Mouse (Mus musculus) kidney, postnatal 25 days (tissue): ENCODE measurements around the gene Tmed6.
"Not testable (repeated sequence)": the region's sequence is repeated elsewhere in the genome, so short reads cannot be mapped to it uniquely, and the experiment has no call there.

Experiments used
- DNase-seq, 2 experiments: peaks; one replicate each; pipeline ENCODE4 v3.0.0; 2021; ENCODE audit warnings: mixed read lengths in 2 of 2

Gene Tmed6

DNA sequence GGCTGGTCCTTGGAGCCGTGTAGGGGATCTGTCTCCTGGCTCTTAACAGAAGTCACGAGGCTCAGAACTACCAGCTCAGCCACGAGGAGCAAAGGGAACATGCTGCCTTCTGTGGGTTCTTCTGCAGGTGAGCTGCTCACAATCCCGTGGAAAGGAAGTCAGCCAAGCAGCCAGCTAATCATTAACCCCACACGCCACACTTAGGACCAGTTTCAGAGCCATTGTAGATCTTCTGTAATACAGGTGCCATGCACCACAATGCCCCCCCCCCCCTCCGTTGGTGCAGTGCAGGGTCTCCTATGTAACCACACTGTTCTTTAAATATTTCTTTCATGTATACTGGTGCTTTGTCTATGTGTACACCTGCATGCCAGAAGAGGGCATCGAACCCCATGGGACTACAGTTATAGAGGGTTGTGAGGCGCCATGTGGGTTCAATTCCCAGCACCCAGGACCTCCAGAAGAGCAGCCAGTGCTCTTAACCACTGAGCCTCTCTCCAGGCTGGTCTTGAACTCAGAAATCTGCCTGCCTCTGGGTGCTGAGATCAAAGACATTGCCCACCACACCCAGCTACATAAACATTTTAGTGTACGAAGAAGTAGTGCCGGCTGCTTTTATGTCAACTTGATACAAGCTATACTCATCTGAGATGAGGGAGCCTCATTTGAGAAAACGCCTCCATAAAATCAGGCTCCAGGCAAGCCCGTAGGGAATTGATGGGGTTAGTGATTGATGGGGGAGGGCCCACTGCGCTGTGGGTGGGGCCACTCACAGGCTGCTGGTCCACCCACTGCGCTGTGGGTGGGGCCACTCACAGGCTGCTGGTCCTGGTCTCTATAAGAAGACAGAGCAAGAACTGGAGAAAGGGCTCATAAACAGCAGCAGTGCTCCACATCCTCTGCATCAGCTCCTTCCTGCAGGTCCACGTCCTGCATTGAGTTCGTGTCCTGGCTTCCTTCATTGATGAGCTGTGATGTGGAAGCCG is at the start of gene Tmed6:
Tmed6 (minus strand) TSS at position 134 of the 986 bp plus-strand sequence.
- peak; percentile 89 to 91 for DNase-seq

DNA sequence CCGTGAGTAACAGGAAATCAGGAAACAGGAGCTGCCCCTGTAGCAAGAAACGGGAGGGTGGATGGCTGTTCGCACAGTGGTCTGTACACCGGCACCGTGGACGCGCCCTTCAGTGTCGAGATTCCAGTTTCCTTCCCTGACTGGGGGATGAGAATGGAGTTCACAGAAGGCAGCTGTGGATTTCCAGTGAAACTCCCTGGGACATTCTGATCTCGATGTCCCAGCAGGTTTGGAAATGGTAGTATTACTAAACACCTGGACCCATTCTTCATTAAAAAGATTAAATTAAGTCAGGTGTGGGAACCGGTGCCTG is 49.5 kb upstream of the Tmed6 start:
- peak in 1 of 2 experiments; percentile 51 for DNase-seq

DNA sequence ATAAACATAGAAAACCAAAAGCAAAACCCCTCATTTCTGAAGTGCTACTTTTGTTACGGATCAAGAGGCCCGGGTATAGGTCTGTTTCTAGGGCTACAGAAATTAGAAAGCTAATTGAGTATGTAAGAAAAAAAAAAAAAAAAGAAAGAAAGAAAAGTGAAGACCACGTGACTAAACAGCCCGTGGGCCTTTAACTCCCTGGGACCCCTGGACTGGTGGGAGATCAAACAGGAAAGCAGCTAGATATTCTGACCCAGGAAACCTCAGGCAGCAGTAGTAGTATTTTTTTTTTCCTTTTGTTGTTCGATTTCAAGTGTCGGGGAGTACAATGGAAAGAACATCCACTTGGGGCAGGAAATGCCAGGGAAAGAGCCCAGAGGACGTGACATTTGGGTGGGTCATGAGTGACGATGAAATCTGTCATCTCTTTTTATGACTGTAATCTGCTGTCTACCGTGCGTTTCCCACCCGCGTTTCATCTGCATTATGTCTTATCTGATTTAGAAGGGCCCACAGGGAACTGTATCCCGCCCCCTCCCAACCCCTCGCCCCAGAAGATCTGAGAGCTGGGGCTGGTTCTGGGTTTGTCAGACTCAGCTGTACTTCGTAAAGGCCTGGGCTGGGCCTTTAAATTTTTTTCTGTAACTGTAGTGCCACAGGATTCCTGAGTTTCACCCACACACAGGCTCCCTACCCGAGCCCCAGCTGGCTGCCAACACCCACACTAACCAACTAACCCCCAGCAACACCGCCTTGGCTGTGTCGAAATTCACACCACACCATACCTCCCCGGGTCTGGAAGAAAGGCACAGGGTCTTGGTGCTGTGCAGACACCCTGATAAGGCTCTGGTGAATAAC is 48.9 kb upstream of the Tmed6 start:
- peak in 1 of 2 experiments; percentile 44 for DNase-seq

DNA sequence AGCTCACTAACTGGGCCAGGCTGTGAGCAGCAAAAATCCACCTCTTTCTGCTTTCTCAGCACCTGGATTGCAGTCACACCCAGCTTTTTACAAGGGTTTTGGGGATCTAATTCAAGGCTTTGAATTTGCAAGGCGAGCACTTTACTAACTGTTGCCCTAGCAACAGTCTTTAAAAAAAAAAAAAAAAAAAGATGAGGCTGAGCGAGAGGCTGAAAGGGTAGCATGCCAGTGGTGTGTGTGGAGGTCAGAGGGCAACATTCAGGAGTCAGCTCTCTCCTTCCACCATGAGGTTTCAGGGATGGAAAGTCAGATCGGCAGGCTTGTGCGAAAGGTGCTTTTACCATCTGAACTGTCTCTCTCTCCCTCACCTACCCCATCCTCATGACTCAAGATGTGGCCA is 47.8 kb upstream of the Tmed6 start:
- DNase-seq, result no peak

DNA sequence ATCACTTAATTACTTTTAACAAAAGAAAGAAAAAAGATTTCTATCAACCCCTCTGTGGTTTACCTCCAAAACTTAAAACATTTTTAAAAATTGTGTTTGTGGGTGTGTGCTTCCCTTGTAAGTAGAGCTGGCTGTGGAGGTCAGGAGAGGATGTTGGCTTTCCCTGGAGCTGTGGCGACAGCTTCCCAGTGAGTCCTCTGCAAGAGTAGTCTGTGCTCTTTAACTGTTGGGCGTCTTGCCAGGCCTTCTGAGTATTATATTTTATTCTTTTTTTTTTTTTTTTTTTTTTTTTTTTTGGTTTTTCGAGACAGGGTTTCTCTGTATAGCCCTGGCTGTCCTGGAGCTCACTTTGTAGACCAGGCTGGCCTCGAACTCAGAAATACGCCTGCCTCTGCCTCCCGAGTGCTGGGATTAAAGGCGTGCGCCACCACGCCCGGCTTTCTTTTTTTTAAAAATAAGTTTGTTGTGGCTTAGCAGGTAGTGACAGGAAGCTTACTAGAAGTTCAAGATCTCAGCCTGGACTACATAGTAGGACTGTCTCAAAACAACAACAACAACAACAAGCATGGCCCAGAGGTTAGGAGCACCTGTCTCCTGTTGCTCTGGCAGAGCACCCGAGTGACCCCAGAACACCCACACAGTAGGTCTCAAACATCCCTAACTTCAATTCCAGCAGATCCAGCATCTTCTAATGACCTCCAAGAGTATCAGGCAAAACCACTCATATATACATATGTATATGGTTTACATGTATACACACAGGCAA is 46.1 kb upstream of the Tmed6 start:
- peak; percentile 55 to 74 for DNase-seq

DNA sequence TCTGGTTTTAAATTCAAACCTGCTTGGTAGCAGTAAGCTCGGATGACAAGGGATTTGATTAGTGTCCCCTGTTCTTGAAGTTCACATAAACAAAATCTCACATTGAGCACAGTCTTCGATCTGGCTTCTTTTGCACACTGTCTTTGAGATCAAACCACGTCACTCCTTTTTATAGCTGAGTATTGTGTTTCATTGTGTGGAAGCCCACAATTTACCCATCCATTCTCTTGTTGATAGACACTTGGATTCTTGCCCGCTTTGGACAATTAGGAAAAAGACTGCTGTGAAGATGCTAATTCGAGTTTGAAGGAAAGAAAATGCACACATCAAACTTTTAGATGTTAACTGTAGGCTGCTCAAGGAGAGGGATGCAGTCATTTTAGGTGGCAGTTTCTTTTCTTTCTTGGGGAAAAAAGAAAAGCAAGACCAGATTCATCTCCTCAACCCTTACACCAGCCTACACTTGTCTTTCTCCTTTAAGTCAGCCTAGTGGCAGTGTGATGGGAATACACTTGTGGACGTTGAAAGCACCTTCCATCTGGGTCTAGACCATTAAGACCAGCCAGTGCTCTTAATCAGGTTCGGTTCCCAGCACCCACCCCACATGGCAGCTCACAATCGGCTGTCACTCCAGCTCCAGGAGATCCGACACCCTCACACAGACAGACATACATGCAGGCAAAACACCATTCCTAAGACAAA is 45.3 kb upstream of the Tmed6 start:
- no peak for DNase-seq

DNA sequence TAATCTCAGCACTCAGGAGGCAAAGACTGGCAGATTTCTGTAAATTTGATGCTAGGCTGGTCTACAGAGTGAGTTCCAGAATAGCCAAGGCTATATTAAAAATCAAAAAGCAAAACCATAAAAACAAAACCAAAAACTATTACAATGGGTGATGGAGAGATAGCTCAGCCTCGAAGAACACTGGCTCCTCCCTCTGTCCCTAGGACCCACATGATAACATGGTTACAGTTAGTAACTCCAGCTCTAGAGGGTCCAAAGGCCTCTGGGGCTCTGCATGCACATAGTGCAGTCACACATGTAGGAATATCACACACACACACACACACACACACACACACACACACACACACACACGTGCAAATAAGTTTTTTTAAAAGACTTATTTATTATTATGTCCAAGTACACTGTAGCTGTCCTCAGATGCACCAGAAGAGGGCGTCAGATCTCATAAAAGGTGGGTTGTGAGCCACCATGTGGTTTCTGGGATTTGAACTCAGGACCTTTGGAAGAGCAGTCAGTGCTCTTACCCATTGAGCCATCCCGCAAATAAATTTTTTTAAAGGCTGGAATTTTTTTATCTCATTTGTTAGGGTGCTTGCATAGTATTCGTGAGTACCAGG is 44.5 kb upstream of the Tmed6 start:
- no peak for DNase-seq

DNA sequence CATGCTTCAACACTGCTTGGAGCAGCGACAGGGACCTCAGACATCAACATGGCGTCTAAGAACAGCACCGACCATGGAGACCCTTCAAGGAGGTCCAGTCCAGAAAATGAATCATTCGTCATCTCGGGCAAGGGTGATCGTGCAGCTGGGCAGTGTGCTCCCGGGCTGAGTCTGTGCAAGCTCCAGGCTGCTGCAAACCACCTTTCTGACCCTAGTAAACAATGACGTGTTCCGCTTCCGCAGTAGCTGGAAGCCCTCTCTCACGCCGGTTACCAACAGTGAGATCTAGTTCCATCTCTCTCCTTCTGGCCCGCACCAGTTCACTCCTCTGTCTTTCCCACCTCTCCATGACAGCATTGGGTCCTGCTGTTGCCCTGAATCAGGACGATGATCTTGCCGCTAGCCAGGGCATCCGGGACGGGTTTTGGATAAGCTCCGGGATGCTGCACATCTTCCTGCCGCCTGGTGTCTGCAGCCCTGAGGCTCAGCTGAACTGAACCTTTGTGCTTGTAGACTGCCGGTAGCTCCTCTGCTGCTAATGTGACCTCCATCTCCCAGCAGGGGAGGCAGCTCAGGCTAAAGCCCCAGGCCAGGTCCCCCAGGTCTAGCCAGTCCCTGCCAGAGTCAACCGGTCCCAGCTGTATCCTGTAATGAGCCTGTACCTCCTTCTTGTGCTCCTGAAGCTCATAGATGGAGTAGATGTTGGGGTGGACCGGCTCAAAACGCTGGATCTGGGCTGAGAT is 43.7 kb upstream of the Tmed6 start:
- DNase-seq, result peak in 1 of 2 experiments; percentile 56

DNA sequence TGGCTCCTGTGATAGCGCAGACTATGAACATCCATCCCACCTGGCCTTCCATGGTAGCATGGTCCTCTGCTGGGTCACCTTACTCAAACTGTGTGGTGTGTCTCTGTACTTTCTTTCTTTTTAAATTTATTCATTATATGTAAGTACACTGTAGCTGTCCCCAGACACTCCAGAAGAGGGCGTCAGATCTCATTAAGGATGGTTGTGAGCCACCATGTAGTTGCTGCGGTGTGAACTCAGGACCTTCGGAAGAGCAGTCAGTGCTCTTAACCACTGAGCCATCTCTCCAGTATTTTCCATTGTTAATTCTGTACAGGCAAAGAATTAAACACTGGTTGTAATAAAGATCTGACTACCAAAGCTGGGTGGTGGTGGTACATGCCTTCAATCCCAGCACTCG is 42.6 kb upstream of the Tmed6 start:
- not testable (repeated sequence) for DNase-seq

DNA sequence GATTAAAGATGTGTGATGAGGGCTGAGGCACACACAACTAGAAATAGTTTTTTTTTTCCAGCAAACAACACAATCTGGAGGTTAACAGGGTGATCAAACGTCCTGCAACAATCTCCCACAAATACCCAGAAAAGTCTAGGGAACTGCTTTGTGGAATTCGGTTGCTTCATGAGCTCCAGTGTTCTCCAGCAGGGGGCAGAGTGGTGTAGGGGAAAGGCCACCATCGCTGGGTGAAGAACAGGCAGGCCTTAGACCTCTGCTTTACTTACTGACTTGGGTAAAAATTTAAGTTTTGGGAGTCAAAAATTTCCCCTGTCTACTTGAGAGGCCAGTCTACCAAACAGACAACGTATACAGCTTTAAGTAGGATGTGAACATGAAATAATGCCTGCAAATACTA is 39.1 kb upstream of the Tmed6 start:
- DNase-seq, result peak; percentile 82 to 89

DNA sequence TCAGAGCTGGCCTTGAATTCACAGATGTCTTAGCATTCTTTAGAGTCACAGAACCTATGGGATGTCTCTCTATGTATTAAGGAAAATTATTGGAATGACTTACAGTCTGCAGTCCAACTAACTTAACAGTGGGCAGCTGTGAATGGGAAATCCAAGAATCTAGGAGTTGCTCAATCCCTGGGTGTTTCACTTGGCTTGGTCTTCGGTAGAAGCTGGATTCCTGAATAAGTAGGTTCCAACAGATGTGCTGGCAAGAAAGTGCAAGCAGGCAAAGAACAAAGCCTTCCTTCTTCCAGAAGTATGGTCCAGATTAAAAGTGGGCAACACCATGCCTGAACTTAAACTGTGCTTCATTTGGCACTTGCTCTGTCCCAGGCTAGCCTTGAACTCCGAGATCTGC is 35.2 kb upstream of the Tmed6 start:
- DNase-seq, result no peak

DNA sequence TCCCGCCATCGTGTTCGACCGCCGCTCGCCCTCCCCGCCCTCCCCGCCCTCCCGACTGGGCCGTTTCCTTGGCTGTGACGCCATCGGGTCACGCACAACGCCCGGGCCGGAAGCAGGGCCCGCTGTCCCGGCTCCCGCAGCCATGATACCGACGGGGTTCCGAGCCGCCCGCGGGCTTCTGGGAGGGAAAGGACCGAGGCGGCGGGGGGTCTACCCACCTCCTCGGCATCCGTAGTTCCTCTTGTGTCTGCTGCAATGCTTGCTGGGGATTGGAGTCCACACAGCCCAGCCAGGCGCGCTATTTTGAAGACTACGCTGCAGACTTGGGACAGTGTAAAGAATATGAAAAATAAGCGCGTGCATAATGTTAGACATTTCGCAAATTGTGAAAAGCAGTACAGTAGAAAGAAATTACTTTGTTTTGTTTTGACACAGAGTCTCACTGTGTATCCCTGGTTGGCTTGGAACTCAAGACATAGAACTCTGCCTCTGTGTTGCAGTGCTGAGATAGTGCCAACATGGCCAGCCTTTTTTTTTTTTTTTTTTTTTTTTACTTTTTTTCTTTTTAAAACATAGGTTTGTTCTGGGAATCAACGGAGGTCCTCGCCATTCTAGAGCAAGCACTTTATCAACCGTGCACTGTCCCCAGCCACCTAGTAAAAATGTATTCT is 31.1 kb upstream of the Tmed6 start, which contains the start of gene Terf2:
Terf2 (minus strand) TSS at position 182 of the 671 bp plus-strand sequence.
- DNase-seq, result peak; percentile 95 to 98

DNA sequence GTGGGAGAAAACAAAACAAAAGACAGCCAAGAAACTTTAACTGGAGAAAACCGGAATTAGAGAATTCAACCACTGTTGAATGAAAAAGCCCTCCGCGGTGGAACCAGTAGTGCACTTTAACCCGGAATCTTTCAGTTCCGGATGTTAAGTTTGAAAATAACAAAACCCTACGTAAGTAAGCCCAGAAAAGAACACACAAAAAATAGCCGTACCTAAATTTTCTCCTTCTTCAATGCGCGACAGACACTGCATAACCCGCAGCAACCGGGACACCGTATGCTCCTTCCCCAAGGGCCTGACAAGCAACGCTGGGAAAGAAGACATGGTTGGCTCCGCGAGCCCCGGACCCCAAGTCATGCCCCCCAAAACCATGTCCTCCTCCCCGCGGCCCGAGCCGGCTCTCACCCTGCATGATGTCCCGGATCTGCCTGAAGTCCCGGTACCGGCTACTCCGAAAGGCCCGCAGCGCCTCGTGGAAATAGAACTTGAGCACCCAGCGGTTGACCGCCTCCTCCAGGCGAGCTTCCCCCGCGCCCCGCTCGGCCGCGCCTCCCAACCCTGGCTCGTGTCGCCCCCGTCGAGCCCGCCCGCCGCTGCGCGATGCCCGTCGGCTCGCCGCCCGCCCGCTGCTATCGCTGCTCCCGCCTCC is 30.4 kb upstream of the Tmed6 start:
- no peak for DNase-seq

DNA sequence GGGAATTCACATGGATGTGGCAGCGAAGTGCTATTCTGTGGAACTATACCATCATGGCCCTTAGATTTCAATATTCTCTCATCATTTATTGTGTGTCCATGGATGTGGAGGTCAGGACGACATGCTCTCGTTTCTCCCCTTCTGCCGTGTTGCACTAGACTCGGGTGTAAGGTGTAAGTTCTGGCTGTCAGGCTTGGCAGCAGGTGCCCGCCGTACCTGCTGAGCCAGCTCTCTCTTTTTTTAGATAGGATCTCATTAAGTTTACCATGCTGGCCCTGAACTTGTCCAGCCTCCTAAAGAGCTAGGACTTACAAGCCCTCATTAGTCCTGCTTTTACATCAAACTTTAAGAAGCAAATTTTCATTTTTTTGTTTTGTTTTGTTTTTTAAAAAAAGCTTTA is 25.1 kb upstream of the Tmed6 start:
- DNase-seq, result no peak

DNA sequence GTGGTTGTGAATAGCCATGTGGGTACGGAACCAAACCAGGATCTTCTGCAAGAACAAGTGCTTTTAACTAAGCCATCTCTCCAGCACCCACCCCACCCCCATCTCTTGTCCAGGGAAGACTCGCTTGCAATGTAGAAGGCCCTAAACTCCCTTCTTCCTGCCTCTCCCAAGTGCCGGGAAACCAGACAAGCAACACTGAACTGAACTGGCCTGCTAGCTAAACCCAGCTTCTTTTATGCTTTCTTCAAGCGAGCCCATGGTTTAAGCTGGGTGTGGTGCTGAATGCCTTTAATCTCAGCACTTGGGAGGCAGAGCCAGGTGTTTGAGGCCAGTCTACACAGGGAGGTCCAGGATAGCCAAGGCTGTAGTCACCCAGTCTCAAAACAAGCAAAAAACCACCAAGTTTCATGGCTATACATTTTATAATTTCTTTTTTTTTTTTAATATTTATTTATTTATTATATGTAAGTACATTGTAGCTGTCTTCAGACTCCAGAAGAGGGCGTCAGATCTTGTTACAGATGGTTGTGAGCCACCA is 23.2 kb upstream of the Tmed6 start:
- no peak for DNase-seq

DNA sequence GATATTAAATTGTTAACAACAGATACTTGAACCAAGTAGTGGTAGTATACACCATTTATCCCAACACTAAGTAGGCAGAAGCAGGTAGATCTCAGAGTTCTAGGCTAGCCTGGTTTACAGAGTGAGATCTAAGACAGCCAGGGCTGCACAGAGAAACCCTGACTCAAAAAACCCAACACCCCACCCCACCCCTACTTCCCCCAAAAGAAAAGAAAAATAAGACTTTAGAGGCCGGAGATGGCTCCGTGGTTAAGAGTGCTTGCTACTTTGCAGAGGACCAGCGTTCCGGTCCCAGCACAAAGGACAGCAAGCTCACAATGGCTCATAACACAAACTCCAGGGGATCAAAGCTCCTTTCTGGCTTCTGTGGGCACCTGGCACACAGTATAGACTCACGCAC is 20.6 kb upstream of the Tmed6 start:
- DNase-seq, result no peak

DNA sequence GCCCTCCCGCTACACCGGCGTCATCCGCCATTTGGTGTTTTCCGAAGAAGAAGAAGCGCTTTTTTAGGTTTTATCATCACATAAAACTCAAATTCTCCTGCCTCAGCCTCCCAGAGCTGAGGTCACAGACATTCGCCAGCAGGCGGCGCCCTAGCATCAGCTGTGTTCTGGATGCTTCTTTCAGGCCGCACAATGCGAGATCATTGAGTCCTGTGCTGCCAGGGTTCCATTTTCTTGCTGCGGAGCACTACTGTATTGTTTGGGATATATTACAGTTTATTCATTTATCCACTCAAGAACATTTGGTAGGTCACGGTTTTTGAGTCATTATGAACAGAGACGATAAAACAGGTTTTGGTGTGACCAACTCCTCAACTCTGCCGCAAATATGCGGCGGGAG is 19.9 kb upstream of the Tmed6 start:
- DNase-seq, result peak in 1 of 2 experiments; percentile 16

DNA sequence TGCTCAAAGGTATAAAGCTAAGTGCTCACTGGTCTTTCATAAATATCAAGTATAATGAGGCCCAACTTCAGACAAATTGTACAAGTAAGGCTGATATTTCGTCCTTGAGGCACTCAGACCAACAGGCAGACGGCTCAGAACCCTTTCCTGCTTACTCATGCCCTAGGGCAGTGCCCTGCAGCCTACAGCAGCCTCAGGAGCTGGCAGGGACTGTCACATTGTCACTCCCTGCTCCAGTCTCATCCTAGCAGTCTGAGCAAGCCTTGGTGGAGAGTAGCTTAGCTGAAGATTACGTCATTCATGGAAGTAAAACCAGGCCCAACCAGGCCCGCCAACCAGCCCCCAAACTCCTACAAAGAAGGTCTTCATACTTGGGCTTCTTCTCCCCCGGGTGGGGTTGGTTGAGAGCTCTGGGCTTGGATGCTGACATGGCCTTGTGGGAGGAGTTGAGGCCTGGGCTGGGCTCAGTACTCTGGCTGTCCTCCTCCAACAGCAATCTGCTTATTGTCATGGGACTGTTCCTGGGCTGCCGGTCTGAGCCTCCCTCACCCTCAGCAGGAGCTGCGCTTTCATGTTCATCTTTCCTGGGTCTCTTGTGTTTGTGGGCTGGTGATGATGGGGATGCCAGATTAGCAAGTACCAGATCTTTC is 10.9 kb upstream of the Tmed6 start:
- no peak for DNase-seq

DNA sequence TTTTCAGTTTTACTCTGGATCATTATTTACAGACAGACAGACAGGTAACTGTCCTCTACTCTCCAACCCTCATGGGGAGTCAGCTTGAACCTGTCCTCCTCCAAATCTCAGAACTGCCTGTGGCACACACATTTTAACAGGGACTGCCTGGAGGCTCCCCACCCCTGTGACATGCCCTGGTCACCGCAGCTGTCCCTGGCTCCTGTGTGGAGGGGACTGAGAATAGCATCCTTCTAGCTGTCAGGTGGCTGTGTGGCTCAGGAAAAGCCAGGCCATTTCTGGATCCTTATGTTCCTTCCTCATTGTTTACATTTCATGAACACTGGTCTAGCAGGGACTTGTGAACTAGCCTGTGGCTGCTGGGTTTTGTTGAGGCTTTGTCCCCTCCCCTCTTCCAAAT is 8.7 kb upstream of the Tmed6 start:
- no peak for DNase-seq
